Mouse (Mus musculus): ENCODE data around the gene Slc7a5. TPM values are rescaled to one million over a fixed set of nuclear protein-coding genes. Genes with fewer than 3 reads are reported as not detected.

Slc7a5 gene
- polyA plus RNA-seq, 1 experiment from 2014 or later: 17.9 TPM

DNA sequence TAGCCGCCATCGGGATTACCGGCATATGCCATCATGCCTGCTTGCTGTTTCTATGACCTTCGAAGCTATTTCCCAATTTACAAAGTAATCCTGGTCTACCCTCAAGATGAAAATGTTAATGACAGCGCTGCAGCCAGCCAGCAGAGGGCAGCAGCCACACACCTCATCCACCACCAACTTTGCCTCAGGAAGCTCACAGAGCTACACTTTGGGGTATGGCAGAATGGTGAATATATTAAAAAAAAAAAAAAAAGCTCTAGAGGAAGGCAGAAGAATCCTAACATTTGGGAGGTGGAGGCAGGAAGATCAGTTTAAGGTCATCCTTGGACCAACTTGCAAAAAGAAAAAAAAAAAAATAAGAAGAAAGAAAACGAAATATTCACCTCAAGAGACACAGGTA, 57.5 kb downstream of the Slc7a5 start:
- H3K9ac ChIP-seq: no peak overlapping the region
- H3K27ac ChIP-seq: no peak overlapping the region
- H3K36me3 ChIP-seq: no peaks in the 10 kb centered on the region
- no peak overlapping the region for H3K4me2 ChIP-seq (replicated peaks)
- no peaks in the 10 kb centered on the region for H3K9me3 ChIP-seq
- ATAC-seq: no peak
- H3K4me1 ChIP-seq (replicated peaks): peaks cover 18% of the 10 kb centered on the region
- H3K4me3 ChIP-seq (replicated peaks): no peak overlapping the region
- H3K27me3 ChIP-seq (replicated peaks): no peaks in the 10 kb centered on the region
- 17% methylated on average over 6 of the region's 6 CpGs for WGBS

DNA sequence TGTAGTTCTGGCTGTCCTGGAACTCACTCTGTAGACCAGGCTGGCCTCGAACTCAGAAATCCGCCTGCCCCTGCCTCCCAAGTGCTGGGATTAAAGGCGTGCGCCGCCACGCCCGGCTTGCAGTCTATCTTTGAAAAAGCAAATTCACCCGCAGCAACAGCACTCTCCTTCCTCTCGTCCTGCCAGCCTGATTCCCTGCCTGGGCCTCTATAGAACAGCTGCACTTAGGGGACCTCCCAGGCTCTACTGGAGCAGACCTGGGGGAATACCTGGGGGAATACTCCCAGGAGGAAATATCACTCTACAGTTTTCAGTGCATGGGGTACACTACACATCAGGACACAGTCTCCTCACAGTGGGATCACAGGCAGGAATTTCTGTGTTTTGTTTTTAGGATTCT, 58.2 kb downstream of the Slc7a5 start:
- no peaks in the 10 kb centered on the region for H3K27me3 ChIP-seq (replicated peaks)
- no peaks in the 10 kb centered on the region for H3K9me3 ChIP-seq
- no peak overlapping the region for H3K9ac ChIP-seq
- no peaks in the 10 kb centered on the region for H3K36me3 ChIP-seq
- H3K27ac ChIP-seq: no peak overlapping the region
- no peak overlapping the region for H3K4me3 ChIP-seq (replicated peaks)
- no peak for ATAC-seq
- H3K4me1 ChIP-seq (replicated peaks): peaks cover 18% of the 10 kb centered on the region
- WGBS: 70% methylated on average over 9 of the region's 9 CpGs
- H3K4me2 ChIP-seq (replicated peaks): no peak overlapping the region

DNA sequence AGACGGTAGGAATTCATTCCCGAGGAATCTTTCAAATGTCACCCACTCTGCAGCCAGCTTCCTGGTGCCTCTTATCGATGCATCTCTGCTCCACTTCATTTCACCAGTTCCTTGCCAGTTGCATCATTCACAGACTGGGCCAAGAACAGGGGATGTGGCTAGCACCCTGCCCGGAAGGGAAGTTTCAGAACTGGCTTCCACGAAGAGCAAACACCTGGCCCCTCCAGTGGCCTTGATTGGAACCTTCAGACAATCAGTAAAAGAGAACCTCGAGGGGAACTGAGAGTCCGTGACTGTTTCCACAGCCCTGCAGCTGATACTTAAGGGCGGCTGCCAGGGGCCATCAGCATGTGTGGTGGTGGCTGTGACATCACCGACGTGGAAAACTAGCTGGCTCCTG, 59.0 kb downstream of the Slc7a5 start:
- Histone ChIP-seq H3K9me3 (no peaks in the 10 kb centered on the region), H3K4me1 (replicated peaks) (peaks cover 18% of the 10 kb centered on the region), H3K36me3 (no peaks in the 10 kb centered on the region), H3K4me3 (replicated peaks) (no peak overlapping the region), H3K4me2 (replicated peaks) (no peak overlapping the region), H3K27me3 (replicated peaks) (no peaks in the 10 kb centered on the region), H3K27ac (no peak overlapping the region), H3K9ac (no peak overlapping the region)
- no peak for ATAC-seq
- 63% methylated on average over 10 of the region's 10 CpGs for WGBS

DNA sequence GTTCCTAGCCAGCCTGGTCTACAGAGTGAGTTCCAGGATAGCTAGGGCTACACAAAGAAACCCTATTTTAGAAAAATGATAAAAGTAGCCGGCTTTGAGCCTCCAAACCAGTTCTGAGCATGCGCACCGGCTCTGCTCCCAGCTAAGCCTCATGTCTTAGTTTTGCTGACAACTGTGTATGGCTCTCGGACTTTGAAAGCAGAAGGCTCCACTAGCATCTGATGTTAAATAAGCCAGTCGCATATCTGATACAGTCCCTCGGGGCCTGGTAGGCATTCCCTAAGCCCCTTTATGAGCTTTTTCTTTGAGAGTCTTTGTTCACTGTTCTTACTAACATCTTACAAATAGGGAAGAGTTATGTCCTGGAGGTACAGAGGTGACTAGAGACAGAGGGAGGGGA, 59.5 kb downstream of the Slc7a5 start:
- no peak overlapping the region for H3K9ac ChIP-seq
- no peak overlapping the region for H3K4me2 ChIP-seq (replicated peaks)
- H3K27ac ChIP-seq: no peak overlapping the region
- no peaks in the 10 kb centered on the region for H3K36me3 ChIP-seq
- no peak overlapping the region for H3K4me3 ChIP-seq (replicated peaks)
- ATAC-seq: no peak
- H3K27me3 ChIP-seq (replicated peaks): no peaks in the 10 kb centered on the region
- H3K4me1 ChIP-seq (replicated peaks): peaks cover 18% of the 10 kb centered on the region
- H3K9me3 ChIP-seq: no peaks in the 10 kb centered on the region
- 68% methylated on average over 6 of the region's 6 CpGs for WGBS

GRCm38 (mm10) chr8:121847261-121847822, 60.2 kb downstream of the Slc7a5 start:
- H3K27ac ChIP-seq: no peak overlapping the region
- ATAC-seq: no peak
- WGBS: 65% methylated on average over 10 of the region's 10 CpGs

DNA sequence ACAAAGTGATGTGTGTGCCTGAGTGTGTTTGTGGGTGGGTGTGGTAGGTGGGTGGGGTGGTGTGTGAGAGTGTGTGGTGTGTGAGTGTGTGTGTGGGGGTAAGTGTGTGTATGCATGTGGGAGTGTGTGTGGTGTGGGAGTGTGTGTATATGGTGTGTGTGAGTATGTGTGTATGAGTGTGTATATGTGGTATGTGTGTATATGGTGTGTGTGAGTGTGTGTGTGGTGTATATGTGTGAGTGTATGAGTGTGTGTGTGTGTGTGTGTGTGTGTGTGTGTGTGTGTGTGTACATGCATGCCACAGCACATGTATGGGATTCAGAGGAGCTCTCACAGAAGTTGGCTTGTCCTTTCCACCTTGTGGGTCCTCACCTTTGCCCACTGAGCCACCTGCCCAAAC, 60.7 kb downstream of the Slc7a5 start:
- H3K9me3 ChIP-seq: no peaks in the 10 kb centered on the region
- H3K4me1 ChIP-seq (replicated peaks): peaks cover 13% of the 10 kb centered on the region
- no peak overlapping the region for H3K4me3 ChIP-seq (replicated peaks)
- no peak overlapping the region for H3K4me2 ChIP-seq (replicated peaks)
- no peaks in the 10 kb centered on the region for H3K36me3 ChIP-seq
- H3K27me3 ChIP-seq (replicated peaks): no peaks in the 10 kb centered on the region
- no peak for ATAC-seq
- no peak overlapping the region for H3K27ac ChIP-seq
- H3K9ac ChIP-seq: no peak overlapping the region

More at GRCm38 (mm10) chr8:121847261-121847822, 60.2 kb downstream of the Slc7a5 start:
- H3K9ac ChIP-seq: no peak overlapping the region
- no peak overlapping the region for H3K4me2 ChIP-seq (replicated peaks)
- no peaks in the 10 kb centered on the region for H3K27me3 ChIP-seq (replicated peaks)
- peaks cover 18% of the 10 kb centered on the region for H3K4me1 ChIP-seq (replicated peaks)
- H3K4me3 ChIP-seq (replicated peaks): no peak overlapping the region
- no peaks in the 10 kb centered on the region for H3K36me3 ChIP-seq
- H3K9me3 ChIP-seq: no peaks in the 10 kb centered on the region

- no peaks in the 10 kb centered on the region for H3K9me3 ChIP-seq
- H3K4me3 ChIP-seq (replicated peaks): no peak overlapping the region
- no peak overlapping the region for H3K9ac ChIP-seq
- no peaks in the 10 kb centered on the region for H3K36me3 ChIP-seq
- H3K4me1 ChIP-seq (replicated peaks): no peaks in the 10 kb centered on the region
- no peak for ATAC-seq
- no peak overlapping the region for H3K4me2 ChIP-seq (replicated peaks)
- H3K27ac ChIP-seq: no peak overlapping the region
- no peaks in the 10 kb centered on the region for H3K27me3 ChIP-seq (replicated peaks)
- WGBS: 57% methylated on average over 6 of the region's 7 CpGs
Measured at GRCm38 (mm10) chr8:121844765-121845164, 62.7 kb downstream of the Slc7a5 start.

DNA sequence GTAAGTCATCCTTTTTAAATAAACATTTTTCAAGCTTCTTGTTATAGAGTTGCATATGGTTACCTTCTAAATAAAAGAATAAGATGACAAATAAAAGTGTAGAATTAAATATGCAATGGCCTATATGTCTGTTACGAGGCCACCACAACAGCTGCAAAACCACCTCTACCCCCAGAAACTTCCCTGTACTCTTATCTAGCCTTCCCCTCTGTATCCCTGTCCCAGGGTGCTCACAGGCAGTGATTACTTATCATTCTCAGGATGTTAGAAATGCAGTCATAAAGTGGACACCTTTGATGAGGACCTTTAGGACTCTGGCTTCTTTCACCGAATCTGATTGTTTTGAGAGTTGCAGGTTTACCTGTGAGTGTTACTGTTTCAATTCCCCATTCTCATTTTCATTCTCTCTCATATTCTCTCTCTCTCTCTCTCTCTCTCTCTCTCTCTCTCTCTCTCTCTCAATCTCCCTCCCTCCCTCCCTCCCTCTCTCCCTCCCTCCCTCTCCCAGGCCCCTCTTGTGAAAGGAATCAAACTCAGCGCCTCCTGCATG, 64.2 kb downstream of the Slc7a5 start:
- no peak overlapping the region for H3K9ac ChIP-seq
- no peak overlapping the region for H3K27ac ChIP-seq
- H3K4me2 ChIP-seq (replicated peaks): no peak overlapping the region
- H3K9me3 ChIP-seq: no peaks in the 10 kb centered on the region
- H3K36me3 ChIP-seq: no peaks in the 10 kb centered on the region
- no peaks in the 10 kb centered on the region for H3K27me3 ChIP-seq (replicated peaks)
- 64% methylated on average over 3 of the region's 3 CpGs for WGBS
- H3K4me3 ChIP-seq (replicated peaks): no peak overlapping the region
- H3K4me1 ChIP-seq (replicated peaks): no peaks in the 10 kb centered on the region
- no peak for ATAC-seq

DNA sequence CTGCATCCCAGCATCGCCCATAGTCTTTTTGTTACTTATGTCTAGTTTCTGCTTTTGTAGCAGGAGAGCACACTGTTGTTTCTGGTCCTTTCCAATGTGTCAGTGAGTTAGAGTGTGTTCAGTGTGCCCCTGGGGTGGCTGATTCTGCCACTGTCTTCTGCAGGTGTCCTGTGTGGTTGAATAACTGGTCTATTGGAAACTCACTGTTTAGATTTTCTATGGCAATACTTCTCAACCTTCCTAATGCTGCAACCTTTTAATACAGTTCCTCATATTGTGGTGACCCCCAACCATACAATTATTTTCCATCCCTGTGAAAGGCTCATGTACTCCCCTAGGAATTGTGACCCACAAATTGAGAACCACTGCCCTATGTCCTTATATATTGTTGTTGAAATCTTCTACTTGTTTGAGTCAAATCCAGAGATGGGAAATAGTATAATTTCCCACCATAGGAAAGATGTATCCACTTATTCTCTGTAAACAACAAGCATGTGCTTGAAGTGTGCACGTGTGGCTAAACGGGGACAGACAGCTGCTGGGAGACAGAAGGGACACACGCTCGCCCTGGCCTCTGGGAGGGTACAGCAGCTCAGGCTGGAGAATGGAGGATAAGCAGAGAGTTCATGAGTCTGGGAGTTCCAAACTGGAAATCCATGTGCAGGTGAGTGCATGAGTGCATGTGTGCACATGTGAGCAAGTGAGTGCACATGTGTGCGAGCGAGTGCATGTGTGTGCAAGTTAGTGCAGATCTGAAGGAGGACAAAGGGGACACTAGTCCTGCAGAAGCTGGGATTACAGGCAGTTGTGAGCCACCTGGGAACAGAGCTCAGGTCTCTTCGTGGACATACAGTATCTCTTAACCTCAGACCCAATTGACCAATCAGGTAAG, 65.2 kb downstream of the Slc7a5 start:
- no peak overlapping the region for H3K4me2 ChIP-seq (replicated peaks)
- no peak for ATAC-seq
- H3K4me1 ChIP-seq (replicated peaks): no peaks in the 10 kb centered on the region
- 81% methylated on average over 8 of the region's 8 CpGs for WGBS
- H3K9ac ChIP-seq: no peak overlapping the region
- no peak overlapping the region for H3K4me3 ChIP-seq (replicated peaks)
- no peaks in the 10 kb centered on the region for H3K27me3 ChIP-seq (replicated peaks)
- H3K27ac ChIP-seq: no peak overlapping the region
- H3K9me3 ChIP-seq: no peaks in the 10 kb centered on the region
- H3K36me3 ChIP-seq: no peaks in the 10 kb centered on the region

DNA sequence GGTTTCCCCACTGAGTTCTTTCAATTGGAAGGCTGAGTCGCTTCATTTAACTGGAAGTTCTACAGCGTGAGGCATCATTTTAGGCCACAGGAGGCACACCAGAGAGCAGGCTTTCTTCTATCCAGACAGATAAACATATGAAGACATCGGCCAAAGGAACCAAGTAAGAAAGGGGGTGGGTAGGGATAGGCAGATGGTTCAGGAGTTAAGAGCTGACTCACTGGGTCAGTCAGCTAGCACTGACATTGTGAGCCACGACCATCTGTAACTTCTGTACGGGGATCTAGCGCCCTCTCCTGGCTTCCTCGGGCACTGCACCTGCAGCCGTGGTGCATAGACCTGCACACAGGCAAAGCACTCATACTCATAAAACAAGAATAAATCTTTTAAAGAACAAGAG, 66.3 kb downstream of the Slc7a5 start:
- H3K4me3 ChIP-seq (replicated peaks): no peak overlapping the region
- H3K27me3 ChIP-seq (replicated peaks): no peaks in the 10 kb centered on the region
- 56% methylated on average over 8 of the region's 8 CpGs for WGBS
- H3K36me3 ChIP-seq: no peaks in the 10 kb centered on the region
- no peaks in the 10 kb centered on the region for H3K9me3 ChIP-seq
- H3K9ac ChIP-seq: no peak overlapping the region
- no peak overlapping the region for H3K4me2 ChIP-seq (replicated peaks)
- no peak for ATAC-seq
- H3K4me1 ChIP-seq (replicated peaks): no peaks in the 10 kb centered on the region
- H3K27ac ChIP-seq: no peak overlapping the region

DNA sequence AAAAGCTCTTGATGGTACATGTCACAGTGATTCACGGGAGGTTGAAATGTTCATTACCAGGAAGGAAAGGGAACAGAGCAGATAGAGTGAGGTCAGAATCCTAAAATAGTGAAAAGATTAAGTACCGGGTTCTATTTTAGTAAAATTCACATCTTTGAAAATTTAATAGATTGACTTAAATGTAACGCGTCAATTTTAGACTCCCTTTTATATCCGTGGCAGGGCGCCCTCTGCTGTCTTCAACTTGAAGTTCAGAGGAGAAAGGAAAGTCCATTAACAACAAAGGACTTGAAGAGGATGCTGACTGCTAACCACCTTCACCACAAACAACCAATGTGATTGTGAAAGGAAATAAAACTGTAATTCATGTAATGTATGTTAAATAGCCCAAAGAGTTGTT, 75.0 kb downstream of the Slc7a5 start:
- Histone ChIP-seq H3K4me2 (replicated peaks) (no peak overlapping the region), H3K27ac (no peak overlapping the region), H3K4me1 (replicated peaks) (peaks cover 18% of the 10 kb centered on the region), H3K9ac (no peak overlapping the region), H3K4me3 (replicated peaks) (no peak overlapping the region), H3K36me3 (no peaks in the 10 kb centered on the region), H3K9me3 (no peaks in the 10 kb centered on the region), H3K27me3 (replicated peaks) (no peaks in the 10 kb centered on the region)
- WGBS: 11% methylated on average over 6 of the region's 6 CpGs
- ATAC-seq: no peak

DNA sequence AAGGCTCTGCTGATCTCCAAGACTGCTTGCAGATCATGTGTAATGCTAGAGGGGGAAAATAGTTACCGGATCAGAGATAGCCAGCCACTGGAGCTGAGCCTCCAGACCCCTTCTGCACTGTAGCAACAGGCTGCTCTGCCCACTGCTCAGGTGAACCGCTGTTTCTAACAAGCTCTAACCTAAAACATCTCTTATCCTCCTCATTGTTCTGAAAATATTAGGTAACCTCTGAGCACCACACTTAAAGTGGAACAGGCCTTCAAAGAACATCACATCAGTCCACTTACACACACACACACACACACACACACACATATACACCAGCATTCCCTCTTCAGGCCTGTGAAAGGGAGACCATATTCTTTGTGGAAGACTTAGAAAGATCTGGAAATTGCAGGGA, 75.4 kb downstream of the Slc7a5 start:
- no peak overlapping the region for H3K4me3 ChIP-seq (replicated peaks)
- H3K4me2 ChIP-seq (replicated peaks): no peak overlapping the region
- H3K36me3 ChIP-seq: no peaks in the 10 kb centered on the region
- H3K27me3 ChIP-seq (replicated peaks): no peaks in the 10 kb centered on the region
- no peaks in the 10 kb centered on the region for H3K9me3 ChIP-seq
- 80% methylated on average over 2 of the region's 2 CpGs for WGBS
- H3K27ac ChIP-seq: no peak overlapping the region
- H3K4me1 ChIP-seq (replicated peaks): peaks cover 18% of the 10 kb centered on the region
- H3K9ac ChIP-seq: no peak overlapping the region
- no peak for ATAC-seq

All from intestine, embryonic 15.5 days (tissue).